Mouse (Mus musculus): ENCODE results near the gene Nlrp1a. TPM values are rescaled to one million over a fixed set of nuclear protein-coding genes. Genes with fewer than 3 reads are reported as not detected.

Nlrp1a gene
- polyA plus RNA-seq (2017; shearing (Covaris generic)), result under 1 TPM in 1 of 2 experiments, not detected in 1; 0.32 TPM

GRCm38 (mm10) chr11:71144661-71145060, at the start of gene Nlrp1a:
TSS of gene Nlrp1a (minus strand) at chr11:71144704.
- no peak for ATAC-seq

- ATAC-seq, result no peak
Observed at GRCm38 (mm10) chr11:71169633-71170032, 25.1 kb upstream of the Nlrp1a start.

- ATAC-seq, result no peak
Observed at GRCm38 (mm10) chr11:71164139-71164538, 19.6 kb upstream of the Nlrp1a start.

GRCm38 (mm10) chr11:71159439-71160136, 15.1 kb upstream of the Nlrp1a start:
- no peak for ATAC-seq

GRCm38 (mm10) chr11:71155272-71155671, 10.8 kb upstream of the Nlrp1a start:
- ATAC-seq, result no peak

GRCm38 (mm10) chr11:71142031-71142430, 2.5 kb downstream of the Nlrp1a start:
- ATAC-seq, result no peak

- no peak for ATAC-seq
Observed at GRCm38 (mm10) chr11:71107128-71107527, 37.4 kb downstream of the Nlrp1a start.

- ATAC-seq, result no peak
Observed at GRCm38 (mm10) chr11:71106261-71107021, 38.1 kb downstream of the Nlrp1a start.

- ATAC-seq, result no peak
Observed at GRCm38 (mm10) chr11:71103931-71104330, 40.6 kb downstream of the Nlrp1a start.

- no peak for ATAC-seq
Observed at GRCm38 (mm10) chr11:71076342-71076741, 68.2 kb downstream of the Nlrp1a start.

GRCm38 (mm10) chr11:71052554-71052953, 92.0 kb downstream of the Nlrp1a start:
- no peak for ATAC-seq

Other genes with a start within 250 kb of the Nlrp1a start
- 10 to 100 TPM; 65.6 to 75.9 TPM for gene Nup88, start 174.7 kb downstream of the Nlrp1a start, polyA plus RNA-seq (2017; shearing (Covaris generic))
- gene Rpain, start 174.5 kb downstream of the Nlrp1a start, polyA plus RNA-seq (2017; shearing (Covaris generic)), result 10 to 100 TPM; 49.9 to 74.5 TPM
- gene C1qbp, start 161.7 kb downstream of the Nlrp1a start, polyA plus RNA-seq (2017; shearing (Covaris generic)), result 10 to 100 TPM; 18.4 to 22.1 TPM
- 1 to 10 TPM; 5.2 to 5.7 TPM for gene Dhx33, start 140.3 kb downstream of the Nlrp1a start, polyA plus RNA-seq (2017; shearing (Covaris generic))
- gene Mis12, start 125.1 kb downstream of the Nlrp1a start, polyA plus RNA-seq (2017; shearing (Covaris generic)), result 10 to 100 TPM; 14.3 to 22.6 TPM
- gene Derl2, start 124.9 kb downstream of the Nlrp1a start, polyA plus RNA-seq (2017; shearing (Covaris generic)), result 100 to 1,000 TPM; 128 to 130 TPM
- 10 to 100 TPM in 1 of 2 experiments, 1 to 10 TPM in 1; 9.0 to 22.7 TPM for gene 6330403K07Rik, start 111.2 kb downstream of the Nlrp1a start, polyA plus RNA-seq (2017; shearing (Covaris generic))
- gene Nlrp1b, start 86.0 kb upstream of the Nlrp1a start, polyA plus RNA-seq (2017; shearing (Covaris generic)), result 1 to 10 TPM; 1.1 to 3.7 TPM

Measured in activated CD4-positive, CD25-positive, alpha-beta regulatory T cell, adult 4 months (primary cell).